18 mouse cellular contexts compared by ENCODE assay signal in genomic region chr9:110247049-110247448, GRCm38 (mm10). TPM values are rescaled to one million over a fixed set of nuclear protein-coding genes. Genes with fewer than 3 reads are reported as not detected.
DNase-seq lines count a peak whose midpoint lies in the region; ATAC-seq and TF ChIP-seq lines count a peak whose summit lies in the region.
"Had no signal": no experiment of that assay in that cellular context is flagged by ENCODE, and none has a peak within 500 bp of the region (broad histone marks: within the 10 kb centered on the region; RNA-seq: fewer than 3 reads in every experiment).

No protein-coding gene starts in this region.

- ATAC-seq in hindbrain, embryonic 16.5 days, result no peak
- no peak for ATAC-seq in neural tube, embryonic 13.5 days (ENCODE audit: low read depth)
- no peak for ATAC-seq in megakaryocyte, adult 5-6 weeks (ENCODE audit: poor library complexity, severe bottlenecking)
- ATAC-seq: intestine, embryonic 16.5 days had no signal

- peak; percentile 52 for DNase-seq in cerebellum, adult 9-11 months
- DNase-seq in cerebellum, adult 2 months, result no peak
- no peak for DNase-seq in layer of hippocampus, adult 2 months (ENCODE audit: low spot score in 2 of 2)
- DNase-seq in layer of hippocampus, adult 9-10 months (ENCODE audit: low spot score), result no peak
- no peak for DNase-seq in right cerebral cortex, postnatal 36 days (ENCODE audit: low spot score in 2 of 2)
- DNase-seq: adrenal gland, postnatal 36 days; cerebellum, adult 9-10 months; heart, postnatal 4 days; liver; lung, postnatal 10 days had no signal

- H3K4me3 ChIP-seq in cerebellum, adult 2 months (replicated peaks; ENCODE audit: insufficient read depth, low read depth, low read length), result no peak overlapping the region
- peak overlapping the region; percentile 78 for H3K4me3 ChIP-seq in layer of hippocampus, adult 2 months
- H3K4me3 ChIP-seq in hindbrain, embryonic 16.5 days (ENCODE audit: low read length), result no peak overlapping the region
- no peak overlapping the region for H3K4me3 ChIP-seq in neural tube, embryonic 13.5 days

- WGBS in cerebellum, adult 2 months, result 68% methylated on average over 10 of the region's 10 CpGs
- WGBS in hindbrain, embryonic 16.5 days, result 84% methylated on average over 10 of the region's 10 CpGs
- WGBS in neural tube, embryonic 13.5 days, result 85% methylated on average over 10 of the region's 10 CpGs

- no peak overlapping the region for H3K9ac ChIP-seq in hindbrain, embryonic 16.5 days (ENCODE audit: low read depth, low read length)
- H3K9ac ChIP-seq in neural tube, embryonic 13.5 days, result 0 out of 2 replicates have a peak overlapping the region, but pooled peaks have one; percentile 26

- TF ChIP-seq POLR2A in cerebellum, adult 2 months (IDR thresholded peaks at IDR 0.05; ENCODE audit: borderline replicate concordance, insufficient read depth, low read length), result no peak

- no peak for TF ChIP-seq CTCF in cerebellum, adult 2 months (IDR thresholded peaks at IDR 0.05; ENCODE audit: borderline replicate concordance, insufficient read depth, low read depth, low read length)
- TF ChIP-seq CTCF in layer of hippocampus, adult 2 months (conservative IDR thresholded peaks at IDR 0.05), result no peak

- no peak overlapping the region for H3K27ac ChIP-seq in cerebellum, adult 2 months (ENCODE audit: insufficient read depth, low read length)
- peak overlapping the region; percentile 98 for H3K27ac ChIP-seq in layer of hippocampus, adult 2 months
- no peak overlapping the region for H3K27ac ChIP-seq in hindbrain, embryonic 16.5 days (ENCODE audit: low read depth, low read length)
- peak overlapping the region; percentile 93 for H3K27ac ChIP-seq in neural tube, embryonic 13.5 days (replicated peaks)
- H3K27ac ChIP-seq: embryonic facial prominence, embryonic 13.5 days; heart, embryonic 13.5 days; kidney, postnatal 0 days had no signal

- no peaks in the 10 kb centered on the region for H3K27me3 ChIP-seq in cerebellum, adult 2 months (ENCODE audit: control insufficient read depth, insufficient read depth, low read length)
- no peaks in the 10 kb centered on the region for H3K27me3 ChIP-seq in hindbrain, embryonic 16.5 days (replicated peaks; ENCODE audit: control insufficient read depth, insufficient read depth, low read length)
- H3K27me3 ChIP-seq in neural tube, embryonic 13.5 days, result no peaks in the 10 kb centered on the region

- no peaks in the 10 kb centered on the region for H3K9me3 ChIP-seq in hindbrain, embryonic 16.5 days (ENCODE audit: control insufficient read depth, low read length)
- H3K9me3 ChIP-seq in neural tube, embryonic 13.5 days, result no peaks in the 10 kb centered on the region
- H3K9me3 ChIP-seq: embryonic facial prominence, embryonic 13.5 days; heart, embryonic 13.5 days had no signal

- H3K36me3 ChIP-seq in hindbrain, embryonic 16.5 days (ENCODE audit: control insufficient read depth, insufficient read depth, low read length), result no peaks in the 10 kb centered on the region
- peaks cover 12% of the 10 kb centered on the region; the same call in 1 of the 2 replicates for H3K36me3 ChIP-seq in neural tube, embryonic 13.5 days
- H3K36me3 ChIP-seq: embryonic facial prominence, embryonic 13.5 days had no signal

- H3K4me2 ChIP-seq in hindbrain, embryonic 16.5 days (ENCODE audit: low read length), result peak overlapping the region; percentile 88
- peak overlapping the region; percentile 98 for H3K4me2 ChIP-seq in neural tube, embryonic 13.5 days

- H3K4me1 ChIP-seq in cerebellum, adult 2 months (ENCODE audit: control insufficient read depth, insufficient read depth, low read length), result peaks cover 21% of the 10 kb centered on the region
- peaks cover 47% of the 10 kb centered on the region for H3K4me1 ChIP-seq in hindbrain, embryonic 16.5 days (ENCODE audit: control insufficient read depth, insufficient read depth, low read depth, low read length)
- peaks cover 61% of the 10 kb centered on the region for H3K4me1 ChIP-seq in neural tube, embryonic 13.5 days (replicated peaks)

RNA-seq across cellular contexts. Expression of gene Cspg5, which starts 3.5 kb away (rescaled TPM):
- 118 and 124 TPM in 2 replicates for polyA plus RNA-seq in cerebellum, adult 2 months (2012; rRNA removed)
- 100 to 1,000 TPM; 277 to 278 TPM for total RNA-seq in layer of hippocampus, adult 2 months (2021)
- 207 and 212 TPM in 2 replicates for polyA plus RNA-seq in hindbrain, embryonic 16.5 days (2015; fragmentation: Nextera tagmentation; extraction: Ambion mirVana)
- 66.5 and 71.1 TPM in 2 replicates for polyA plus RNA-seq in neural tube, embryonic 13.5 days (2015; fragmentation: Nextera tagmentation; extraction: Ambion mirVana)
- total RNA-seq in megakaryocyte, adult 5-6 weeks (2015), result 0.05 TPM in 1 of 2 replicates, not detected in the other
- total RNA-seq in megakaryocyte, adult 5-6 weeks (2017), result 0.08 and 0.33 TPM in 2 replicates
- total RNA-seq: granulocyte monocyte progenitor cell, adult 5-6 weeks had no signal

RNA-seq across cellular contexts. Expression of gene Elp6, which starts 57.9 kb away (rescaled TPM):
- polyA plus RNA-seq in cerebellum, adult 2 months (2012; rRNA removed), result 24.7 and 26.0 TPM in 2 replicates
- 10 to 100 TPM; 14.8 to 14.9 TPM for total RNA-seq in layer of hippocampus, adult 2 months (2021)
- polyA plus RNA-seq in hindbrain, embryonic 16.5 days (2015; fragmentation: Nextera tagmentation; extraction: Ambion mirVana), result 39.0 and 40.2 TPM in 2 replicates
- 35.8 and 39.2 TPM in 2 replicates for polyA plus RNA-seq in neural tube, embryonic 13.5 days (2015; fragmentation: Nextera tagmentation; extraction: Ambion mirVana)
- total RNA-seq in megakaryocyte, adult 5-6 weeks (2015), result 4.8 and 5.1 TPM in 2 replicates
- total RNA-seq in megakaryocyte, adult 5-6 weeks (2017), result 3.0 and 4.9 TPM in 2 replicates

Comparison
In these comparisons a context has a peak if more than half of its experiments do, and no peak if none do; other contexts are left out.
1. H3K27ac ChIP-seq: peak in layer of hippocampus, adult 2 months (single experiment) and neural tube, embryonic 13.5 days (single experiment); none in cerebellum, adult 2 months (single experiment) and hindbrain, embryonic 16.5 days (single experiment).